Mouse (Mus musculus) spleen, adult 18-20 months (tissue): ENCODE measurements around the gene Dpep2nb.
"Not testable (repeated sequence)": the region's sequence is repeated elsewhere in the genome, so short reads cannot be mapped to it uniquely, and the experiment has no call there.

ENCODE experiments used
- DNase-seq, 2 experiments: peaks; one replicate each; pipeline ENCODE4 v3.0.0; 2022; ENCODE audit warnings: mixed read lengths in 2 of 2

The Dpep2nb gene

GRCm38 (mm10) chr8:106005875-106006274 is at the start of gene Dpep2nb:
Gene Dpep2nb, minus strand, starts transcription at chr8:106005975.
- no peak for DNase-seq

- peak; percentile 47 to 49 for DNase-seq
Observed at GRCm38 (mm10) chr8:106055038-106055437, 49.3 kb upstream of the Dpep2nb start.

- DNase-seq: peak; percentile 88 to 94
Observed at GRCm38 (mm10) chr8:106054190-106054811, 48.5 kb upstream of the Dpep2nb start.

- peak; percentile 72 to 82 for DNase-seq
Observed at GRCm38 (mm10) chr8:106052510-106053089, 46.8 kb upstream of the Dpep2nb start.

- DNase-seq: no peak
Observed at GRCm38 (mm10) chr8:106051068-106051467, 45.3 kb upstream of the Dpep2nb start.

GRCm38 (mm10) chr8:106049840-106050239 is 44.1 kb upstream of the Dpep2nb start:
- no peak for DNase-seq

- DNase-seq: no peak
Observed at GRCm38 (mm10) chr8:106047854-106048630, 42.3 kb upstream of the Dpep2nb start.

GRCm38 (mm10) chr8:106046872-106047559 is 41.2 kb upstream of the Dpep2nb start:
- no peak for DNase-seq

- DNase-seq: no peak
Observed at GRCm38 (mm10) chr8:106044151-106044550, 38.4 kb upstream of the Dpep2nb start.

GRCm38 (mm10) chr8:106043055-106043454 is 37.3 kb upstream of the Dpep2nb start:
- no peak for DNase-seq

- DNase-seq: no peak
Observed at GRCm38 (mm10) chr8:106040218-106040617, 34.4 kb upstream of the Dpep2nb start.

GRCm38 (mm10) chr8:106039605-106040004 is 33.8 kb upstream of the Dpep2nb start:
- DNase-seq: no peak

GRCm38 (mm10) chr8:106038721-106039120 is 32.9 kb upstream of the Dpep2nb start:
- DNase-seq: no peak

- DNase-seq: peak; percentile 52 to 79
Observed at GRCm38 (mm10) chr8:106022483-106022882, 16.7 kb upstream of the Dpep2nb start.

- no peak for DNase-seq
Observed at GRCm38 (mm10) chr8:106018039-106018438, 12.3 kb upstream of the Dpep2nb start.

- DNase-seq: no peak
Observed at GRCm38 (mm10) chr8:106017130-106017529, 11.4 kb upstream of the Dpep2nb start.

GRCm38 (mm10) chr8:106016284-106016683 is 10.5 kb upstream of the Dpep2nb start:
- DNase-seq: no peak

- not testable (repeated sequence) for DNase-seq
Observed at GRCm38 (mm10) chr8:106012203-106012602, 6.4 kb upstream of the Dpep2nb start.

GRCm38 (mm10) chr8:106011643-106011986 is 5.8 kb upstream of the Dpep2nb start, which contains the start of gene Ddx28:
Gene Ddx28, minus strand, starts transcription at chr8:106011882.
- no peak for DNase-seq

GRCm38 (mm10) chr8:106010748-106011642 is 5.2 kb upstream of the Dpep2nb start:
- DNase-seq: peak; percentile 76 to 88

GRCm38 (mm10) chr8:106007891-106008290 is 2.1 kb upstream of the Dpep2nb start:
- DNase-seq: not testable (repeated sequence)

GRCm38 (mm10) chr8:106007135-106007534 is 1.4 kb upstream of the Dpep2nb start:
- DNase-seq: no peak
